Mouse (Mus musculus) ES-Bruce4 (cell line): ENCODE measurements around the gene Rsph6a. TPM values are rescaled to one million over a fixed set of nuclear protein-coding genes. Genes with fewer than 3 reads are reported as not detected.

Source experiments
- H3K27ac ChIP-seq: 2 replicates; pipeline ENCODE4 v1.5.1; 2012; ENCODE audit warnings: low read length, inconsistent platforms; ENCODE audit not compliant: insufficient read depth
- H3K27me3 ChIP-seq: 2 replicates; pipeline ENCODE4 v1.6.1; 2012; ENCODE audit warnings: mild to moderate bottlenecking, low read length, inconsistent platforms; ENCODE audit not compliant: control insufficient read depth, poor library complexity, insufficient read depth, severe bottlenecking
- H3K36me3 ChIP-seq: 2 replicates; pipeline ENCODE4 v1.6.1; 2012; ENCODE audit warnings: inconsistent platforms, mild to moderate bottlenecking, low read length, moderate library complexity; ENCODE audit not compliant: control insufficient read depth, poor library complexity, insufficient read depth, severe bottlenecking
- H3K4me1 ChIP-seq: one replicate; pipeline ENCODE4 v1.8.1; 2011; ENCODE audit warnings: low read length; ENCODE audit not compliant: control insufficient read depth, insufficient read depth
- H3K4me3 ChIP-seq: 2 replicates; pipeline ENCODE4 v1.5.1; 2011; ENCODE audit warnings: low read depth, mild to moderate bottlenecking, low read length
- H3K9ac ChIP-seq: 2 replicates; pipeline ENCODE4 v1.6.1; 2012; ENCODE audit warnings: low read depth, mild to moderate bottlenecking, inconsistent platforms; ENCODE audit not compliant: poor library complexity, severe bottlenecking
- H3K9me3 ChIP-seq: replicated peaks from 2 replicates; pipeline ENCODE4 v1.6.1; 2012; ENCODE audit warnings: mild to moderate bottlenecking, low read length, inconsistent platforms; ENCODE audit not compliant: control insufficient read depth, poor library complexity, insufficient read depth, severe bottlenecking
- CTCF ChIP-seq: IDR thresholded peaks from one replicate; pipeline ENCODE4 v1.8.1; 2011; ENCODE audit warnings: low read depth, low read length
- EP300 ChIP-seq: IDR thresholded peaks from 2 replicates; pipeline ENCODE4 v1.6.1; 2011; ENCODE audit warnings: low read depth, low read length; ENCODE audit not compliant: insufficient read depth
- POLR2A ChIP-seq: IDR thresholded peaks from one replicate; pipeline ENCODE4 v1.8.1; 2011; ENCODE audit warnings: low read length; ENCODE audit not compliant: insufficient read depth
- polyA plus RNA-seq: library from polyadenylated mRNA; stranded (reverse); fragments of >200 nt; gene quantifications from 2 replicates; pipeline ENCODE4 v1.2.4, GENCODE M21; 2011; ENCODE audit warnings: low read depth; ENCODE audit not compliant: missing spikeins, insufficient read depth, insufficient read length

The Rsph6a gene
- polyA plus RNA-seq, 1 experiment = not detected

DNA sequence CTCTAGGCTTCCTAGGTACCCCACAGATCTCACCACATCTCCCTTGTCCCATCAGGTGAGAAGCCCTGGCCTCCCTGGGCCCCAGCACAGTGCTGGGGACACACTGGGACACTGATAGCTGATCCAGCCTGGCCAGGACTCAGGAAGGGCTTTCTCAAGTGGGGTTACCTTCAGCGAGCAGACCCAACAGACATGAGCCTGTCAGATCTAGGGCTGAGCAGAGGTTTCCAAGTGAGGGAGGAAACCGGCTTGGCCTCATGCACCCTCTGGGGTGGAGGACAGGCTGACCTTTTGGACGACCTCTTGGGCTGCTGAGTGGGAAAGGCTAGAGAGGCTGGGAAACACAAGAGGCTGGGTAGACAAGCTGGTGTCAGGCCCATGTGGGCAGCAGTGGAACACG lies 3.3 kb upstream of the Rsph6a start:
- no peaks in the 10 kb centered on the region for H3K9me3 ChIP-seq
- no peaks in the 10 kb centered on the region for H3K4me1 ChIP-seq
- H3K27me3 ChIP-seq = no peaks in the 10 kb centered on the region
- peaks cover 27% of the 10 kb centered on the region for H3K36me3 ChIP-seq
- no peak overlapping the region for H3K4me3 ChIP-seq
- no peak for TF ChIP-seq CTCF
- TF ChIP-seq POLR2A = no peak
- no peak for TF ChIP-seq EP300
- H3K9ac ChIP-seq = no peak overlapping the region
- H3K27ac ChIP-seq = no peak overlapping the region

DNA sequence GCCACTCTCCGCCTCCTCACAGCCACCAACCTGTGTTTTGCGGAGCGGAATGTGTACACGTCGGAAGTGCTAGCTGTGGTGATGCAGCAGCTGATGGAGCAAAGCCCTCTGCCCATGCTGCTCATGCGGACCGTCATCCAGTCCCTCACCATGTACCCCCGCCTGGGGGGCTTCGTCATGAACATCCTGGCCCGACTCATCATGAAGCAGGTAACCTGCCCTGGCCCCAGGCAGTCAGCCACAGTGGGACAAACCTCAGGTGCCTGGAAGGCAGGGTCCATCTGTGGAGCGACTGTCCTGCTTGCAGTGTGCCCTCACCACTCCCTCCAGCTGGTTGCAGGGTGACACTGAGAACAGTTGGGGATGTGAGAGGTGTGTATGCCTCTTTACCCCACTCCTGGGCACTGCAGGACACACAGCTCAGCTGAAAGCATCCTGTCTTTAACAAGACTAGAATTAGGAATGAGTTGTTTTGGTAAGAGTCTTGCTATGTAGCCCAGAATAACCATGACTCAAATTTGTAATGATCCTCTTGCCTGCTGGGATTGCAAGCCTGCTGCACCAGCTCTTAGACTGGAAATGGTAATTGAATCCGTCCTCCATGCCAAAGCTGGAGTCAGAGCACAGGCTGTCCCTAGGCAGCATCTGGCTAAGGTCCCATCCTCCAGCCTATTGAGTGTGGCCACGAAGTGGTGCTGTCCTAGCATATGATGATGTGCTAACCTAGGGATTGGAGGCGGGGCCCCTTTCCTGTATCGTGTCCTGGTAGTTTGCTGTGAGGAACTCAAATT lies 1.9 kb upstream of the Rsph6a start:
- no peaks in the 10 kb centered on the region for H3K27me3 ChIP-seq
- no peak overlapping the region for H3K27ac ChIP-seq
- no peaks in the 10 kb centered on the region for H3K9me3 ChIP-seq
- TF ChIP-seq POLR2A = no peak
- no peak for TF ChIP-seq CTCF
- TF ChIP-seq EP300 = no peak
- no peak overlapping the region for H3K9ac ChIP-seq
- H3K36me3 ChIP-seq = peaks cover 24% of the 10 kb centered on the region
- H3K4me1 ChIP-seq = no peaks in the 10 kb centered on the region
- H3K4me3 ChIP-seq = no peak overlapping the region

DNA sequence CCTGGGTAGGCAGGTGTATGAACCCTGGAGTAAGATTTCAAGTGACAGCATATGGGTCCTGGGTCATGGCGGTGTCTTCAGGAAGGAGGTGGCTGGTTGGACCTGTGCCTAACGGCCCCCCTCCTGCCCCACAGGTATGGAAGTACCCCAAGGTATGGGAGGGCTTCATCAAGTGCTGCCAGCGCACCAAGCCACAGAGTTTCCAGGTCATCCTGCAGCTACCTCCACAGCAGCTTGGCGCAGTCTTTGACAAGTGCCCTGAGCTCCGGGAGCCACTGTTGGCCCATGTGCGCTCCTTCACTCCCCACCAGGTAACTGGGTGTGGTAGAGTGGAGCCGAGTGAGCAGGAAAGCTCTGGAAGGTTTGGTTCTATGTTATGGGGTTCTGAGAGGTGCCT lies 1.4 kb upstream of the Rsph6a start:
- Histone ChIP-seq H3K9ac (no peak overlapping the region), H3K4me3 (no peak overlapping the region), H3K9me3 (no peaks in the 10 kb centered on the region), H3K36me3 (peaks cover 20% of the 10 kb centered on the region), H3K27me3 (no peaks in the 10 kb centered on the region), H3K27ac (no peak overlapping the region), H3K4me1 (no peaks in the 10 kb centered on the region)
- TF ChIP-seq CTCF (no peak), POLR2A (no peak), EP300 (no peak)

DNA sequence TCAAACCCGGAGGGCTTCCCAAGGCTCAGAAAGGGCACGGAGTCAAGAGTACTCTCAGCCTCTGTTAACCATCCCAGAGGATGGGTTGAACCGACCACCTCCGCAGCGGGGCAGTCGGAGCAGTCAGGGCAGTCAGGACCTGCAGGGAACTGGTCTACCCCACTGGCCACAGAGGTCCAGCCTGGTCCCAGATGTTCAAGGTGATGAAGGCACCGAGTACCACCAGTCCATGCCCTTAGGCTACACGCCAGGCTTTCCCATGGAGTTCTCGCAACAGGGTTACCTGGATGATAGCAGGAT lies 237 bp downstream of the Rsph6a start:
- Histone ChIP-seq H3K9ac (no peak overlapping the region), H3K27me3 (no peaks in the 10 kb centered on the region)

DNA sequence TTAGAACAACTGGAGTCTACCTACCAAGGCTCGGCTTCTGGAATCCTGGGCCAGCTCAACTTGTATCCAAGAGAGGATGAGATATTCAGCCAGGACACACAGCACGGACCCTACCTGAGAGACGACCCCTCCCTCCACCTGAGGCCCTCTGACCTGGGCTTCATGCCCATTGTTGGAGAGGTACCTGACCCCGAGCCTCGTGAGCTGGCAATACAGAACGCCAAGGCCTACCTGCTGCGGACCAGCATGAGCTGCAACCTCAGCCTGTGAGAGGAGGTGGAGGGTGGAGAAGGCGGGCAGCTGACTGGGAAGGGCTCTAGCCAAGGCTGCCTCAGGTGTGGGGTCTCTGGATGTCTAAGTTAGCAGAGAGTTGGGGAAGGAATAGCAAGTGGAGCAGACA lies 618 bp downstream of the Rsph6a start:
- H3K4me3 ChIP-seq = no peak overlapping the region
- no peak overlapping the region for H3K27ac ChIP-seq
- H3K9ac ChIP-seq = no peak overlapping the region
- H3K9me3 ChIP-seq = no peaks in the 10 kb centered on the region
- H3K27me3 ChIP-seq = no peaks in the 10 kb centered on the region
- TF ChIP-seq POLR2A = no peak
- no peak for TF ChIP-seq CTCF
- no peak for TF ChIP-seq EP300
- peaks cover 4% of the 10 kb centered on the region; the same call in 1 of the 2 replicates for H3K36me3 ChIP-seq
- H3K4me1 ChIP-seq = no peaks in the 10 kb centered on the region

More for the DNA sequence above, 237 bp downstream of the Rsph6a start:
- H3K9me3 ChIP-seq = no peaks in the 10 kb centered on the region
- H3K4me1 ChIP-seq = no peaks in the 10 kb centered on the region
- H3K4me3 ChIP-seq = no peak overlapping the region
- H3K36me3 ChIP-seq = peaks cover 8% of the 10 kb centered on the region; the same call in 1 of the 2 replicates
- H3K27ac ChIP-seq = no peak overlapping the region
- TF ChIP-seq CTCF = no peak
- TF ChIP-seq POLR2A = no peak
- no peak for TF ChIP-seq EP300

DNA sequence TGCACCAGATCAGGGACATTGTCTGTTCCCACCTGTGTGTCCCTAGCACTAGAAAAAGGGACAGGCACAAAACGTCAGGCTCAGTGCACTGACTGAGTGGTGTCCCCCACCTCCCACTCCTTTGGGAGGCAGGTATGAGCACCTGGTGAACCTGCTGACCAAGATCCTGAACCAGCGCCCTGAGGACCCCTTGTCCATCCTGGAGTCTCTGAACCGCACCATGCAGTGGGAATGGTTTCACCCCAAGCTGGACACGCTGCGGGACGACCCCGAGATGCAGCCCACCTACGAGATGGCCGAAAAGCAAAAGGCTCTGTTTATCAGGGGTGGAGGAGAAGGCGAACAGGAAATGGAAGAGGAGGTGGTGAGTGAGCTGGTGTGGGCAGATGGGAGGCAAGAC lies 2.9 kb downstream of the Rsph6a start:
- Histone ChIP-seq H3K27me3 (no peaks in the 10 kb centered on the region), H3K4me3 (no peak overlapping the region), H3K27ac (no peak overlapping the region), H3K36me3 (no peaks in the 10 kb centered on the region), H3K4me1 (no peaks in the 10 kb centered on the region), H3K9me3 (no peaks in the 10 kb centered on the region), H3K9ac (no peak overlapping the region)
- TF ChIP-seq POLR2A (no peak), CTCF (no peak), EP300 (no peak)
